Comparison of ENCODE assay signal across 9 mouse cellular contexts in genomic region chr10:127513501-127514091, GRCm38 (mm10). TPM values are rescaled to one million over a fixed set of nuclear protein-coding genes. Genes with fewer than 3 reads are reported as not detected.
DNase-seq lines count a peak whose midpoint lies in the region; ATAC-seq and TF ChIP-seq lines count a peak whose summit lies in the region.
"Had no signal": no experiment of that assay in that cellular context is flagged by ENCODE, and none has a peak within 500 bp of the region (broad histone marks: within the 10 kb centered on the region; RNA-seq: fewer than 3 reads in every experiment).

No protein-coding gene starts in this region.

- no peak for ATAC-seq in heart, postnatal 0 days (ENCODE audit: insufficient read depth, low read depth)
- ATAC-seq in inflammation-experienced regulatory T-cells, adult 6 months: no peak

- H3K36me3 ChIP-seq in ES-Bruce4 (ENCODE audit: control insufficient read depth, insufficient read depth, low read length, poor library complexity, severe bottlenecking): peaks cover 4% of the 10 kb centered on the region
- H3K36me3 ChIP-seq in heart, postnatal 0 days (replicated peaks; ENCODE audit: control insufficient read depth, insufficient read depth, low read length): peaks cover 11% of the 10 kb centered on the region
- H3K36me3 ChIP-seq in midbrain, embryonic 10.5 days: peaks cover 18% of the 10 kb centered on the region

- no peaks in the 10 kb centered on the region for H3K9me3 ChIP-seq in ES-Bruce4 (replicated peaks; ENCODE audit: control insufficient read depth, insufficient read depth, low read length, poor library complexity, severe bottlenecking)
- no peaks in the 10 kb centered on the region for H3K9me3 ChIP-seq in heart, postnatal 0 days (replicated peaks; ENCODE audit: control insufficient read depth, low read length)
- H3K9me3 ChIP-seq in midbrain, embryonic 10.5 days (replicated peaks): 0 out of 2 replicates have a peak, but pooled peaks cover 8% of the 10 kb centered on the region

- H3K4me2 ChIP-seq in heart, postnatal 0 days (ENCODE audit: low read depth, low read length): peak overlapping the region; percentile 65

- no peak overlapping the region for H3K9ac ChIP-seq in ES-Bruce4 (ENCODE audit: low read depth, poor library complexity, severe bottlenecking)
- no peak overlapping the region for H3K9ac ChIP-seq in heart, postnatal 0 days (replicated peaks; ENCODE audit: low read depth, low read length)

- H3K27ac ChIP-seq in cerebellum, adult 2 months (ENCODE audit: insufficient read depth, low read length): no peak overlapping the region
- H3K27ac ChIP-seq in ES-Bruce4 (ENCODE audit: insufficient read depth, low read length): no peak overlapping the region
- H3K27ac ChIP-seq in heart, postnatal 0 days (ENCODE audit: low read depth): no peak overlapping the region
- peak overlapping the region; percentile 89 for H3K27ac ChIP-seq in midbrain, embryonic 10.5 days (replicated peaks)

- no peak for TF ChIP-seq CTCF in cerebellum, adult 2 months (IDR thresholded peaks at IDR 0.05; ENCODE audit: borderline replicate concordance, insufficient read depth, low read depth, low read length)
- no peak for TF ChIP-seq CTCF in ES-Bruce4 (IDR thresholded peaks at IDR 0.05; ENCODE audit: low read depth, low read length)
- no peak for TF ChIP-seq CTCF in heart, postnatal 0 days (IDR thresholded peaks at IDR 0.05; ENCODE audit: low read depth)

- WGBS in cerebellum, adult 2 months: 26% methylated on average over 16 of the region's 16 CpGs
- 3% methylated on average over 16 of the region's 16 CpGs for WGBS in heart, postnatal 0 days
- under 1% methylated on average over 16 of the region's 16 CpGs for WGBS in midbrain, embryonic 10.5 days

- no peak for TF ChIP-seq POLR2A in cerebellum, adult 2 months (IDR thresholded peaks at IDR 0.05; ENCODE audit: borderline replicate concordance, insufficient read depth, low read length)
- no peak for TF ChIP-seq POLR2A in ES-Bruce4 (IDR thresholded peaks at IDR 0.05; ENCODE audit: insufficient read depth, low read length)

- H3K27me3 ChIP-seq in cerebellum, adult 2 months (ENCODE audit: control insufficient read depth, insufficient read depth, low read length): no peaks in the 10 kb centered on the region
- no peaks in the 10 kb centered on the region for H3K27me3 ChIP-seq in ES-Bruce4 (ENCODE audit: control insufficient read depth, insufficient read depth, low read length, poor library complexity, severe bottlenecking)
- H3K27me3 ChIP-seq in heart, postnatal 0 days (ENCODE audit: control insufficient read depth, insufficient read depth, low read length): peaks cover 56% of the 10 kb centered on the region
- H3K27me3 ChIP-seq in midbrain, embryonic 10.5 days (ENCODE audit: low read depth, poor library complexity, severe bottlenecking): peaks cover 100% of the 10 kb centered on the region

- H3K4me3 ChIP-seq in cerebellum, adult 2 months (replicated peaks; ENCODE audit: insufficient read depth, low read depth, low read length): no peak overlapping the region
- H3K4me3 ChIP-seq in ES-Bruce4 (ENCODE audit: low read depth, low read length): peak overlapping the region; percentile 20; the same call in 1 of the 2 replicates
- H3K4me3 ChIP-seq in heart, postnatal 0 days (ENCODE audit: low read depth, low read length): peak overlapping the region; percentile 32
- peak overlapping the region; percentile 62 for H3K4me3 ChIP-seq in midbrain, embryonic 10.5 days

- H3K4me1 ChIP-seq in cerebellum, adult 2 months (ENCODE audit: control insufficient read depth, insufficient read depth, low read length): peaks cover 29% of the 10 kb centered on the region
- peaks cover 10% of the 10 kb centered on the region for H3K4me1 ChIP-seq in ES-Bruce4 (ENCODE audit: control insufficient read depth, insufficient read depth, low read length)
- H3K4me1 ChIP-seq in heart, postnatal 0 days (ENCODE audit: control insufficient read depth, insufficient read depth): peaks cover 36% of the 10 kb centered on the region
- peaks cover 99% of the 10 kb centered on the region for H3K4me1 ChIP-seq in midbrain, embryonic 10.5 days

- peak; percentile 70 for DNase-seq in cerebellum, adult 11-12 months
- no peak for DNase-seq in cerebellum, adult 2 months
- no peak for DNase-seq in heart, postnatal 0 days (ENCODE audit: low spot score)
- peak; percentile 67 for DNase-seq in midbrain, embryonic 10.5 days (ENCODE audit: low spot score)
- no peak for DNase-seq in frontal cortex, adult 2 months (ENCODE audit: extremely low spot score in 1 of 2, low spot score in 1 of 2)
- no peak for DNase-seq in thymus, postnatal 36 days

- TF ChIP-seq EP300 in ES-Bruce4 (IDR thresholded peaks at IDR 0.05; ENCODE audit: insufficient read depth, low read depth, low read length): no peak
- no peak for TF ChIP-seq EP300 in heart, postnatal 0 days (IDR thresholded peaks at IDR 0.05; ENCODE audit: low read depth)

RNA-seq across cellular contexts. Expression of gene Ndufa4l2, which starts 1.2 kb away (rescaled TPM):
- 10.4 and 11.5 TPM in 2 replicates for polyA plus RNA-seq in cerebellum, adult 2 months (2012; rRNA removed)
- 5.4 and 5.7 TPM in 2 replicates for polyA plus RNA-seq in ES-Bruce4 (2011; ENCODE audit: insufficient read depth, insufficient read length, low read depth, missing spikeins)
- 43.8 and 68.3 TPM in 2 replicates for total RNA-seq in heart, postnatal 0 days (2014; rRNA removed; ENCODE audit: low replicate concordance)
- 46.4 and 47.6 TPM in 2 replicates for polyA plus RNA-seq in heart, postnatal 0 days (2015; fragmentation: Nextera tagmentation; extraction: Ambion mirVana)
- 5.2 and 5.8 TPM in 2 replicates for polyA plus RNA-seq in midbrain, embryonic 10.5 days (2016; fragmentation: Nextera tagmentation; extraction: Ambion mirVana)
- not detected for polyA plus RNA-seq in inflammation-experienced regulatory T-cells, adult 6 months (2017; shearing (Covaris generic))
- 10.3 and 10.8 TPM in 2 replicates for polyA plus RNA-seq in frontal cortex, adult 2 months (2012; rRNA removed)

RNA-seq across cellular contexts. Expression of gene Shmt2, which starts 8.6 kb away (rescaled TPM):
- 68.2 and 69.8 TPM in 2 replicates for polyA plus RNA-seq in cerebellum, adult 2 months (2012; rRNA removed)
- polyA plus RNA-seq in ES-Bruce4 (2011; ENCODE audit: insufficient read depth, insufficient read length, low read depth, missing spikeins): 67.4 and 68.2 TPM in 2 replicates
- 109 and 161 TPM in 2 replicates for total RNA-seq in heart, postnatal 0 days (2014; rRNA removed; ENCODE audit: low replicate concordance)
- 47.9 and 51.5 TPM in 2 replicates for polyA plus RNA-seq in heart, postnatal 0 days (2015; fragmentation: Nextera tagmentation; extraction: Ambion mirVana)
- 107 and 121 TPM in 2 replicates for polyA plus RNA-seq in midbrain, embryonic 10.5 days (2016; fragmentation: Nextera tagmentation; extraction: Ambion mirVana)
- 10 to 100 TPM; 38.2 to 43.2 (median 42.9) TPM for polyA plus RNA-seq in inflammation-experienced regulatory T-cells, adult 6 months (2017; shearing (Covaris generic))
- 45.3 and 46.6 TPM in 2 replicates for polyA plus RNA-seq in frontal cortex, adult 2 months (2012; rRNA removed)

RNA-seq across cellular contexts. Expression of gene Stac3, which starts 12.1 kb away (rescaled TPM):
- 8.3 TPM in 2 replicates for polyA plus RNA-seq in cerebellum, adult 2 months (2012; rRNA removed)
- polyA plus RNA-seq in ES-Bruce4 (2011; ENCODE audit: insufficient read depth, insufficient read length, low read depth, missing spikeins): 1.9 and 2.6 TPM in 2 replicates
- total RNA-seq in heart, postnatal 0 days (2014; rRNA removed; ENCODE audit: low replicate concordance): 0.08 TPM in 1 of 2 replicates, not detected in the other
- polyA plus RNA-seq in heart, postnatal 0 days (2015; fragmentation: Nextera tagmentation; extraction: Ambion mirVana): 0.30 TPM in 1 of 2 replicates, not detected in the other
- polyA plus RNA-seq in midbrain, embryonic 10.5 days (2016; fragmentation: Nextera tagmentation; extraction: Ambion mirVana): 0.52 and 0.62 TPM in 2 replicates
- under 1 TPM in 1 of 3 experiments, not detected in 2; 0.35 TPM for polyA plus RNA-seq in inflammation-experienced regulatory T-cells, adult 6 months (2017; shearing (Covaris generic))
- 8.8 and 9.8 TPM in 2 replicates for polyA plus RNA-seq in frontal cortex, adult 2 months (2012; rRNA removed)

RNA-seq across cellular contexts. Expression of gene Nxph4, which starts 20.8 kb away (rescaled TPM):
- polyA plus RNA-seq in cerebellum, adult 2 months (2012; rRNA removed): 30.3 and 33.8 TPM in 2 replicates
- polyA plus RNA-seq in ES-Bruce4 (2011; ENCODE audit: insufficient read depth, insufficient read length, low read depth, missing spikeins): 0.79 TPM in 1 of 2 replicates, not detected in the other
- total RNA-seq in heart, postnatal 0 days (2014; rRNA removed; ENCODE audit: low replicate concordance): not detected in 2 replicates
- 0.41 and 0.49 TPM in 2 replicates for polyA plus RNA-seq in heart, postnatal 0 days (2015; fragmentation: Nextera tagmentation; extraction: Ambion mirVana)
- 19.4 and 27.2 TPM in 2 replicates for polyA plus RNA-seq in midbrain, embryonic 10.5 days (2016; fragmentation: Nextera tagmentation; extraction: Ambion mirVana)
- not detected for polyA plus RNA-seq in inflammation-experienced regulatory T-cells, adult 6 months (2017; shearing (Covaris generic))
- polyA plus RNA-seq in frontal cortex, adult 2 months (2012; rRNA removed): 9.3 and 12.1 TPM in 2 replicates
- total RNA-seq: liver, adult 2 months had no signal
- polyA plus RNA-seq: liver, adult 2 months had no signal

Comparison
In these comparisons a context has a peak if more than half of its experiments do, and no peak if none do; other contexts are left out.
1. DNase-seq: peak in cerebellum, adult 11-12 months (single experiment) and midbrain, embryonic 10.5 days (single experiment); none in cerebellum, adult 2 months (0 of 2), heart, postnatal 0 days (single experiment), frontal cortex, adult 2 months (0 of 2) and thymus, postnatal 36 days (0 of 2).